Mouse (Mus musculus) neural tube, embryonic 15.5 days (tissue): ENCODE data around the gene Olfr780. TPM values are rescaled to one million over a fixed set of nuclear protein-coding genes. Genes with fewer than 3 reads are reported as not detected.
"Not testable (repeated sequence)": the region's sequence is repeated elsewhere in the genome, so short reads cannot be mapped to it uniquely, and the experiment has no call there.

Experiments used
- ATAC-seq: fragments of 200-750 bp; cut with Nextera tagmentation; 2 replicates; pipeline ENCODE4 v1.8.0; 2017; ENCODE audit warnings: mild to moderate bottlenecking, moderate TSS enrichment, moderate library complexity; ENCODE audit not compliant: low FRiP score
- H3K27ac ChIP-seq: fragments of 300-500 bp; sonication (generic); replicated peaks from 2 replicates; pipeline ENCODE4 v1.5.1; 2015; ENCODE audit warnings: mild to moderate bottlenecking, inconsistent platforms
- H3K27me3 ChIP-seq: fragments of 300-500 bp; sonication (generic); replicated peaks from 2 replicates; pipeline ENCODE4 v1.6.1; 2015; ENCODE audit warnings: inconsistent platforms
- H3K36me3 ChIP-seq: fragments of 300-500 bp; sonication (generic); 2 replicates; pipeline ENCODE4 v1.6.1; 2015; ENCODE audit warnings: inconsistent platforms
- H3K4me1 ChIP-seq: fragments of 300-500 bp; sonication (generic); 2 replicates; pipeline ENCODE4 v1.6.1; 2015; ENCODE audit warnings: inconsistent platforms
- H3K4me2 ChIP-seq: fragments of 300-500 bp; sonication (generic); 2 replicates; pipeline ENCODE4 v1.6.1; 2015; ENCODE audit warnings: inconsistent platforms, mild to moderate bottlenecking, moderate library complexity
- H3K4me3 ChIP-seq: fragments of 300-500 bp; sonication (generic); replicated peaks from 2 replicates; pipeline ENCODE4 v1.5.1; 2015; ENCODE audit warnings: mild to moderate bottlenecking, inconsistent platforms
- H3K9ac ChIP-seq: fragments of 300-500 bp; sonication (generic); replicated peaks from 2 replicates; pipeline ENCODE4 v1.6.1; 2015; ENCODE audit warnings: mild to moderate bottlenecking, inconsistent platforms
- H3K9me3 ChIP-seq: fragments of 300-500 bp; sonication (generic); replicated peaks from 2 replicates; pipeline ENCODE4 v1.6.1; 2016; ENCODE audit warnings: inconsistent platforms
- WGBS: fragments of 180-500 bp; shearing (Covaris S2); methylation state at CpG from one replicate; pipeline ENCODE4 v1.1.7; 2015; ENCODE audit warnings: mixed read lengths; 5-methylcytosine and 5-hydroxymethylcytosine counted together
- polyA plus RNA-seq: library from polyadenylated mRNA; unstranded; fragments of >200 nt; fragmentation: Nextera tagmentation; extraction: Ambion mirVana; gene quantifications from 2 replicates; pipeline ENCODE4 v1.2.1, GENCODE M21; 2015

Gene Olfr780
- polyA plus RNA-seq = not detected in 2 replicates

- H3K4me1 ChIP-seq = no peaks in the 10 kb centered on the region
- H3K9me3 ChIP-seq = no peaks in the 10 kb centered on the region
- H3K27ac ChIP-seq = no peak within 1 kb of the TSS
- 83% methylated on average over 3 of the region's 3 CpGs for WGBS
- H3K4me3 ChIP-seq = no peak within 1 kb of the TSS
- no peak within 1 kb of the TSS for H3K9ac ChIP-seq
- ATAC-seq = no peak
- no peaks in the 10 kb centered on the region for H3K36me3 ChIP-seq
- H3K27me3 ChIP-seq = no peaks in the 10 kb centered on the region
- no peak within 1 kb of the TSS for H3K4me2 ChIP-seq
These were observed at the start of gene Olfr780 for GRCm38 (mm10) chr10:129317817-129318216. Olfr780 (plus strand) TSS chr10:129318117.

GRCm38 (mm10) chr10:129271081-129271535, 46.8 kb upstream of the Olfr780 start, which contains the start of gene Olfr777:
Olfr777 (minus strand) TSS chr10:129271485.
- WGBS = 92% methylated on average over 2 of the region's 2 CpGs
- Histone ChIP-seq H3K27ac (no peak within 1 kb of the TSS), H3K27me3 (no peaks in the 10 kb centered on the region), H3K9ac (no peak within 1 kb of the TSS), H3K4me2 (no peak within 1 kb of the TSS), H3K9me3 (no peaks in the 10 kb centered on the region), H3K36me3 (no peaks in the 10 kb centered on the region), H3K4me3 (no peak within 1 kb of the TSS), H3K4me1 (no peaks in the 10 kb centered on the region)
- ATAC-seq = no peak

- 48% methylated on average over 1 of the region's 1 CpGs for WGBS
- ATAC-seq, H3K27me3 ChIP-seq, H3K4me3 ChIP-seq, H3K4me1 ChIP-seq, H3K9me3 ChIP-seq, H3K4me2 ChIP-seq, H3K36me3 ChIP-seq, H3K27ac ChIP-seq, H3K9ac ChIP-seq: not testable (repeated sequence)
These were observed 4.9 kb upstream of the Olfr780 start for GRCm38 (mm10) chr10:129312973-129313372.

- ATAC-seq, H3K4me1 ChIP-seq, H3K36me3 ChIP-seq, H3K4me2 ChIP-seq, H3K9me3 ChIP-seq, H3K27me3 ChIP-seq, H3K4me3 ChIP-seq, H3K9ac ChIP-seq, H3K27ac ChIP-seq: not testable (repeated sequence)
- no CpG with 5 or more reads among the region's 1 CpGs for WGBS
These were observed 4.4 kb upstream of the Olfr780 start for GRCm38 (mm10) chr10:129313521-129313920.

- no peak within 1 kb of the TSS for H3K4me2 ChIP-seq
- no peaks in the 10 kb centered on the region for H3K27me3 ChIP-seq
- no peaks in the 10 kb centered on the region for H3K36me3 ChIP-seq
- H3K4me3 ChIP-seq = no peak within 1 kb of the TSS
- H3K4me1 ChIP-seq = no peaks in the 10 kb centered on the region
- no peak within 1 kb of the TSS for H3K9ac ChIP-seq
- H3K27ac ChIP-seq = no peak within 1 kb of the TSS
- no peak for ATAC-seq
- H3K9me3 ChIP-seq = no peaks in the 10 kb centered on the region
These were observed 10.6 kb downstream of the Olfr780 start, which contains the start of gene Olfr781 for GRCm38 (mm10) chr10:129328554-129328953. Olfr781 (plus strand) TSS chr10:129328854.

GRCm38 (mm10) chr10:129348550-129348949, 30.6 kb downstream of the Olfr780 start, which contains the start of gene Olfr782:
Olfr782 (plus strand) TSS chr10:129348850.
- no peak within 1 kb of the TSS for H3K4me3 ChIP-seq
- WGBS = 78% methylated on average over 3 of the region's 3 CpGs
- H3K9me3 ChIP-seq = no peaks in the 10 kb centered on the region
- no peak within 1 kb of the TSS for H3K27ac ChIP-seq
- H3K4me2 ChIP-seq = no peak within 1 kb of the TSS
- no peaks in the 10 kb centered on the region for H3K4me1 ChIP-seq
- H3K27me3 ChIP-seq = no peaks in the 10 kb centered on the region
- H3K36me3 ChIP-seq = no peaks in the 10 kb centered on the region
- no peak for ATAC-seq
- no peak within 1 kb of the TSS for H3K9ac ChIP-seq

- not testable (repeated sequence) for H3K4me1 ChIP-seq, H3K9ac ChIP-seq, H3K4me2 ChIP-seq, H3K27ac ChIP-seq, H3K27me3 ChIP-seq, H3K9me3 ChIP-seq, H3K36me3 ChIP-seq, ATAC-seq, H3K4me3 ChIP-seq
- 60% methylated on average over 2 of the region's 2 CpGs for WGBS
These were observed 34.6 kb downstream of the Olfr780 start for GRCm38 (mm10) chr10:129352475-129352874.

- not testable (repeated sequence) for H3K36me3 ChIP-seq, H3K4me3 ChIP-seq, H3K9ac ChIP-seq, H3K4me2 ChIP-seq, ATAC-seq, H3K27ac ChIP-seq, H3K9me3 ChIP-seq, H3K27me3 ChIP-seq, H3K4me1 ChIP-seq
- 90% methylated on average over 4 of the region's 4 CpGs for WGBS
These were observed 38.6 kb downstream of the Olfr780 start for GRCm38 (mm10) chr10:129356496-129356895.

GRCm38 (mm10) chr10:129357307-129357706, 39.4 kb downstream of the Olfr780 start:
- Histone ChIP-seq H3K36me3 (no peaks in the 10 kb centered on the region), H3K4me3 (no peak overlapping the region), H3K9me3 (no peaks in the 10 kb centered on the region; the same call in 1 of the 2 replicates), H3K9ac (no peak overlapping the region), H3K27ac (no peak overlapping the region), H3K4me1 (no peaks in the 10 kb centered on the region), H3K4me2 (no peak overlapping the region), H3K27me3 (no peaks in the 10 kb centered on the region)
- WGBS = 82% methylated on average over 5 of the region's 5 CpGs
- no peak for ATAC-seq

Other genes with a start within 250 kb of the Olfr780 start
- not detected in 2 replicates for gene Olfr766-ps1, start 249.1 kb upstream of the Olfr780 start, polyA plus RNA-seq
- gene Olfr767, start 235.2 kb upstream of the Olfr780 start, polyA plus RNA-seq = not detected in 2 replicates
- not detected in 2 replicates for gene Olfr768, start 218.7 kb upstream of the Olfr780 start, polyA plus RNA-seq
- not detected in 2 replicates for gene Olfr769, start 200.3 kb upstream of the Olfr780 start, polyA plus RNA-seq
- not detected in 2 replicates for gene Olfr770, start 179.1 kb upstream of the Olfr780 start, polyA plus RNA-seq
- gene Olfr771, start 153.4 kb upstream of the Olfr780 start, polyA plus RNA-seq = not detected in 2 replicates
- not detected in 2 replicates for gene Olfr772, start 140.2 kb upstream of the Olfr780 start, polyA plus RNA-seq
- not detected in 2 replicates for gene Olfr773, start 130.7 kb upstream of the Olfr780 start, polyA plus RNA-seq
- gene Olfr774, start 81.9 kb upstream of the Olfr780 start, polyA plus RNA-seq = not detected in 2 replicates
- not detected in 2 replicates for gene Olfr775, start 69.7 kb upstream of the Olfr780 start, polyA plus RNA-seq
- not detected in 2 replicates for gene Olfr776, start 59.0 kb upstream of the Olfr780 start, polyA plus RNA-seq
- gene Olfr777, start 46.6 kb upstream of the Olfr780 start, polyA plus RNA-seq = not detected in 2 replicates
- gene Olfr781, start 10.7 kb downstream of the Olfr780 start, polyA plus RNA-seq = not detected in 2 replicates
- not detected in 2 replicates for gene Olfr782, start 30.7 kb downstream of the Olfr780 start, polyA plus RNA-seq
- gene Olfr784, start 66.0 kb downstream of the Olfr780 start, polyA plus RNA-seq = 0.14 TPM in 2 replicates
- not detected in 2 replicates for gene Olfr785, start 87.3 kb downstream of the Olfr780 start, polyA plus RNA-seq
- not detected in 2 replicates for gene Olfr786, start 109.2 kb downstream of the Olfr780 start, polyA plus RNA-seq
- gene Olfr787, start 143.7 kb downstream of the Olfr780 start, polyA plus RNA-seq = not detected in 2 replicates
- not detected in 2 replicates for gene Olfr788, start 152.9 kb downstream of the Olfr780 start, polyA plus RNA-seq
- not detected in 2 replicates for gene Olfr789, start 166.6 kb downstream of the Olfr780 start, polyA plus RNA-seq
- gene Olfr790, start 180.4 kb downstream of the Olfr780 start, polyA plus RNA-seq = not detected in 2 replicates
- not detected in 2 replicates for gene Olfr791, start 203.7 kb downstream of the Olfr780 start, polyA plus RNA-seq
- not detected in 2 replicates for gene Olfr792, start 221.0 kb downstream of the Olfr780 start, polyA plus RNA-seq
- not detected in 2 replicates for gene Olfr794, start 249.5 kb downstream of the Olfr780 start, polyA plus RNA-seq